Mouse (Mus musculus): ENCODE data around the gene Smco2.
"Not testable (repeated sequence)": the region's sequence is repeated elsewhere in the genome, so short reads cannot be mapped to it uniquely, and the experiment has no call there.

The Smco2 gene

DNA sequence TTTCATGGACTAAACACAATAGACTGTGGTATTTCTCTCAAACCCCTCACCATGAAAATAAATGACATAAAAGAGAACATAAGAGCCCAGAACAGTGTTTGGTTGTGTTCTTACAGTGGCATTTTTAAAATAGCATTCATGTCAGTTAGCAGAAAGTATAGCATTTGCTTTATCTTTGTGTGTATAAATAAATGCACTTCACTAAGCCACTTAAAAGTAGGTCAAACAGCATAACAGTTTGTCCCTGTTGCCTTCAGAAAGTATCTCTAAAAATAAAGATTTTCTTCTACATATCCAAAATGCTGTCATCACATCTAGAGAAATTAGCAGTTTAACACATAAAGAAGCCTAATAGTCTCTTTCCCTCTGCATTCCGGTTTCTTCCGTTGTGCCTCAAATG, 7.5 kb downstream of the Smco2 start:
- DNase-seq (ENCODE audit: low read depth): no peak

DNA sequence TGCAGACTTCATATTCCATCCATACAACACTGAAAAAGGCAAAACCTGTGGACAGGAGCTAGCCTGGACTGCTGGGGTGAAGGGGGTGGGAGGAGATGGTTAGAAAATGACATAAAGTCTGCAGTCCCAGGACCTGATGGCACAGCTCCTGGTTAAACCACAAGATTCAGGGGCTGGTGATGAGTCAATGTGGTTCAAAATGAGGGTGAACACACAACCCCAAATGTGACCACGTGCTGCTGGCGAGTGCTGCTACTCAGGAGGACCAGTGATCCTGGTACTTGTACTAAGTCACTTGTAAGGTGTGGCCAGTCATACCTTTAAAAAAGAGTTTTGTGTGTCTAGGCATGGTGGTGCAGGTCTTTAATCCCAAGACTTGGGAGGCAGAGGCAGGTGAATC, 13.2 kb downstream of the Smco2 start:
- DNase-seq (ENCODE audit: low read depth): no peak

GRCm38 (mm10) chr6:146864370-146864769, 14.5 kb downstream of the Smco2 start:
- DNase-seq (ENCODE audit: low read depth): not testable (repeated sequence)

DNA sequence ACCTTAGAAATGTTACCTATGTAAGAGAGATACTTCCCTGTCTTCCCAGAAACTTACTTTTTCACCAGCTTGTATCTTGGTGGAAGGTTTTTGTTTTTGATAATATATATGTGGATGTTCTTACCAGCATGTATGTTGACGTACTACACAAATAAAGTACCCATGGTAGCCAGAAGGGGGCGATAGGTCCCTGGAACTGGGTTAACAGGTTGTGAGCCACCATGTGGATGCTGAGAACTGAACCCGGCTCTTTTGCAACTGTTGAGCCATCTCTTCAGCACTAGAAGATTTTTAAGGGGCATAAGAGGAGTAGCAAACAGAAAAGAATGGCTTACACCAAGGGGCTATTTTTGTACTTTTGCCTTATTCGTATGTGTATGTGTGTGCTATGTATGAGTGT, 15.8 kb downstream of the Smco2 start:
- no peak for DNase-seq (ENCODE audit: low read depth)

DNA sequence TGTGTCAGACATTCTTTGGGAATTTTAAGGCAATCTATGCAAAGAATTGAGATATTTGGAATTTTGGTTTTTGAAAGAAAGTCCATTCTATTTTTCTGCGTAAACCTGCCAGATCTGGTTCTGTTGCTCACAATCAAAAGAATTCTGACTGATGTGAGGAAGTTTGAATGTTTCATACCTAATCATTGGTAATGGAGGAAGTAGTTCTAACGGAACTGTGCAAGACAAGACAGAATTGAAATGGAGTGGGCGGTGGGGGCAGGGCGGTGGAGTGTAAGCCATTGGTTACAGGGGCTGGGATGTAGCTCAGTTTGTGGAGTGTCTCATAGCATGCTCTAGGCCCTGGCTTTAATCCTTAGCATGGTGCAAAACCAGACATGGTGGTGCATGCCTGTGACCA, 22.1 kb downstream of the Smco2 start:
- no peak for DNase-seq (ENCODE audit: low read depth)

DNA sequence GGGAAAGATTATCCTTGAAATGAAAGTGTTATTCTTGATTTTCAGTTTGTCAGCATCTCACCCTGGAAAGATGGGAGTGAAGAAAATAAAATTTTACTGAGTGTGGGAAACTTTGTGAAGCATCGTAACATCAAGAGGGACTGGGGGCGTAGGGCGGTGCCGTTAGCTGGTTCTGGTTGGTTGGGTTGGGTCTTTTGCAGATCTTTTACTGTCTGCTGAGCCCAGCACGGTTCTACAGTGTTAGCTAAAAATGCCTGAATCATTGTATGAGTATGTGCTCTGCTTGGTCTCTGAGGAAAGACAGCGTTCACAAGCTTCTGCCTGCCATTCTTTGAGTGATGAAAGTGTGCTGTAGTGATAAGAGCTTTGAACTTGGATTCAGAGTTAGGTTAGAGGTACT, 24.5 kb downstream of the Smco2 start:
- DNase-seq (ENCODE audit: low read depth): no peak

GRCm38 (mm10) chr6:146876820-146877219, 26.9 kb downstream of the Smco2 start:
- no peak for DNase-seq (ENCODE audit: low read depth)

DNA sequence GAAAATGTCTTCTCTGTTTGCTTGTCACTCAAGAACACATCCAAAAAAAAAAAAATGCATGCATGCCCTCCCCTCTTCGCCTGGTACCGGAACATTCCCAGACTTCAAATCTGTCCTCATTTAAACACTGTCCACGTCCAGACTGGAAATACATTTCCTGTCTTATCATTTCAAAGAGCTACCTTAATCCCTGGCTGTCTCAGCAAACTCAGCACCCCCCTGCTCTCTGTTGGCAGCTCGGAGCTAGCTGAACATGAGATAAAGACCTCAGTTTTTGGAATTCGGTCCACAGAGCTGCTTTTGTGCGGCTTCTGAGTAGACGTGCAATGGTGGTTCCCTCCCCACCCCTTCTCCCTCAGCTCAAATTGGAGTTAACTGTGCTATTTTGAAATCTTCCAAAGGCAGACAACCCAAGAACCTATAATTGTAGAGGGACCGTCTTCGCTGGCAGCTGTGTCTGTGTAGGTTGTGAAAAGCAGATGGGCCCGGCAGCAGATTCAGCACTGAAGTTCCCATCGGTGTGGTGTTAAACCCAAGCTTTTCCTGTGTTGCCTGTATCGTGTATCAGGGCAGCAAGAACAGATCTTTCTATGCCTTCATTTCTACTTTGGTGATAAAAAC, 27.6 kb downstream of the Smco2 start:
- no peak for DNase-seq (ENCODE audit: low read depth)

- DNase-seq (ENCODE audit: low read depth): no peak
Observed at GRCm38 (mm10) chr6:146878926-146879325, 29.0 kb downstream of the Smco2 start.

DNA sequence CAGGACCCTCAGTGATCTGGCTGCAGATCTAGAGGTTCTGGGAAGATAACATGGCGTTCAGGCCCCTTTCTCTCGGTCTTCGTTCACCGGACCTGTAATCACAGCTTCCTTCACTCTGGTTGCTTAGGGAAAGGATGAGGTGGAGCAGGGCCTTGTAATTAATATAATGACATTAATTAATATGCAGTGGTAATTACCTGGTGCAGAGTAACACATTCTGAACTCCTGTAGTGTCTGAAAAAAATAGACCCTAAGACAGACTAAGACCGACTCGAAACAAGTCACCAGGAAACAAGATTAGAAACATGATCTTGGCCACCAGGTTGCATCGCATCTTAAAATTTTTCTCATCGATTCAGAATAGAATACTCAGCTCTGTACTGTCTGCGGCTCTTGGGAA, 30.0 kb downstream of the Smco2 start:
- DNase-seq (ENCODE audit: low read depth): no peak

GRCm38 (mm10) chr6:146880296-146880695, 30.4 kb downstream of the Smco2 start:
- no peak for DNase-seq (ENCODE audit: low read depth)

GRCm38 (mm10) chr6:146881896-146882770, 32.2 kb downstream of the Smco2 start:
- DNase-seq (ENCODE audit: low read depth): no peak

DNA sequence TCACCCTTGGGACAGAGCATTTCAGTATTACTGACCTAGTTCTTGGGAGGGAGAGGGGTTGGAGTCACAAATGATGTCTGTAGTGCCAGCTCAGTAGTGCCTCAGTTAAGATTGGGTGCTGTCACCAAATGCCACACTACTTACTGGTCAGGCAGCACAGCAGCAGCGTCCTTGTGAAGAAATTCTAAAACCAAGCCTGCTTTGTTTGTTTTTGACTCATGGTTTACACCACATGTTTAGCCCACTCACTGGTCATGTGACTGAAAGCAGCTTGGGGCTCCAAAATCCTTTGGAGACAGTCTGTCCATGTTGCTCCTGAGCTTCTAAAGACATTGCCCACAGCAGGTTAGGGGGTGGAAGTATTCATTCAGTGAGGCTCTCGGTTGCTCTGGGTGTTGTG, 33.5 kb downstream of the Smco2 start:
- no peak for DNase-seq (ENCODE audit: low read depth)

DNA sequence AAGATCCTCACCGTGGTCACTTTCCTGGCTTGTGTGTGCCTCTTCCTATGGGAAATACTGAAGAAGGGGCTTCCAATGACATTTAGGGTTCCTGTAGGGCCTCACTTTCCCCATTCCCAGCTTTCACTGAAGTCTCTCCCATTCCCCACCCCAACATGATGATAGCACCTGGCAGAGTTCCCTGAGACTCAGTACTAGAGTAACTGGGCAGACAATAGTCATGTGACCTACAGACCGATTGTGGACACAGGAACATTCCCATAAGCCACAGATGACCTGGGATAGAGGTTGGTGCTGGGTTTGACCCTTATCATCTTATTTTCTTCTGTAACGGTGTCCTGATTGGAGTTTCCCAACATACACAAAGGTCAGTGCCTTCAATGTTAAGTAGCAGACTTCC, 34.3 kb downstream of the Smco2 start:
- no peak for DNase-seq (ENCODE audit: low read depth)

DNA sequence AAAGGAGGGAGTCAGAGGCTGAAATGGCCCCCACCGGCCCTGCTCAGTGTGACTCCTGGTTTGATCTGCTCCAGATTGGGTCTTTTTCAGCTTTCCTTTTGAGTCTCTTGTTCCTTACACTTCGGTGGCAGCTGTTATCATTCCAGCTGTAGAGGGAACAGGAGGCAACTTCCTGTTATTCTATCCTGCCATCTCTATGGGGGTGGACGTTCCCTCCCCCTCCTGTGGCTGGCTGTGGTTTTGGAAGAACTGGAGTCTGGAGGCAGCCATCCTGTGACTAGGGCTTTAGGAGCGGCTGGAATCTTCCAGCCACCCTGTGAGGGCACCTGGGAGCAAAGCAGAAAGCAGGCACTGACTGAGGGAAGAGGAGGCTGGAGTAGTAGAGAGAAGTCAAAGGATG, 34.9 kb downstream of the Smco2 start:
- peak; percentile 75 for DNase-seq (ENCODE audit: low read depth)

GRCm38 (mm10) chr6:146887958-146888659, 38.2 kb downstream of the Smco2 start, which contains the start of gene Ppfibp1:
Gene Ppfibp1, plus strand, starts transcription at chr6:146888487.
- peak; percentile 76 for DNase-seq (ENCODE audit: low read depth)

- no peak for DNase-seq (ENCODE audit: low read depth)
Observed at GRCm38 (mm10) chr6:146888660-146889490, 39.0 kb downstream of the Smco2 start.

GRCm38 (mm10) chr6:146890215-146890614, 40.3 kb downstream of the Smco2 start:
- DNase-seq (ENCODE audit: low read depth): no peak

- DNase-seq (ENCODE audit: low read depth): no peak
Observed at GRCm38 (mm10) chr6:146890633-146891032, 40.7 kb downstream of the Smco2 start.

DNA sequence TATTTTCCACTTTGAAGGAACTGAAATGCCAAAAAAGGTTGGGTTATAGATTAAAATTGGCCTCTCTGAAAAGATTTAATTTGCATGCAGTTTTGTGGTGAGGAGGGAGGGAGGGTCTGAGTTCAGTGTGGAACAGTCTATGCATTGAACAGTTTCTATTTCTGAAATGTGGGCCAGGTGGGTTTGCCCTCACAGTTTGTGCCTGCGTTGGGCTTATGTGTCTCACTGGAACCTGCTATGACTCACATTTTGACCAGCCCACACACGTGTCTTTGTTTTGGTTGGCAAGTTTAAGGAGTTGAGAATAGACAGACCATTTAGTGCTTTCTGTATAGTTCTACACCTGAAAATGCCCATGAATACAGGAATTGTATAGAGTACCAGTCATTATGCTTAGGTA, 44.0 kb downstream of the Smco2 start:
- no peak for DNase-seq (ENCODE audit: low read depth)

DNA sequence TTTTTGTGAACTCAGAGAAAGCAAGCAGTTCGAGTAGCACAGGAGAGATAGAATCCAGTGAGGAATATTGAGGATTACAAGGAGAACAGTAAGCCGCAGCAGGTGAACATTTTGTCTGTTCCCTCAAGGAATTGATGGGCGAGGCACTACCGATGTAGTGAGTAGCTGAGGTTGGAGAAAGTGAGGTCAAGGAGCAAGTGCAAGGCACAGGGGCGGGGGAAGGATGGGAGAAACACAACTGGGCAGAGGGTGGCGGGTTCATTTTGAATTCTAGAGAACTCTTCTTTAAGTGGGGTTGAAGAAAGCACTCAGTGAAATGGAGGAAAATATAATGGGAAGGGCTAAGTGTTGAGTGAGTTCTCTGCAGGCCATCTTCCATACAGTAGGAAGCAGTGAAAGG, 48.8 kb downstream of the Smco2 start:
- DNase-seq (ENCODE audit: low read depth): no peak

DNA sequence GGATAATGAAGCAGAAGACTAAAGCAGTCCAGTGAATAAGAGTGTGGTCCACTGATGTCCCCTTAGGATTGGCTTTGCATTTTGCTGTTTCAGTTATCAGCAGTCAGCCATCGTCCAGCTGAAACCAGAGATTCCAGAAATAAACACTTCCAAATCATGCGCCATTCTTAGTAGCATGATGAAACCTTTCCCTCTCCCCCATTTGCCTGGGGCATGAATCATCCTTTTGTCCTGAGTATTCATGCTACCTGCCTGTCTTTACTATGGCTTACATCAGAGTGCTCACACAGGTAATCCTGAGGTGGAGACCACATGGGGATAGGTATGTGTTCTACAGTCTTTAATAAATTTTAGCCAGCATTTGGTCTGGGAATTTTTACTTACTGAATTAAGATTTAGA, 49.7 kb downstream of the Smco2 start:
- no peak for DNase-seq (ENCODE audit: low read depth)

Data from fibroblast of lung, adult 2 months (primary cell).